Mouse (Mus musculus) C2C12 (cell line): ENCODE data around the gene 4930539E08Rik.

Experiments used
- CTCF ChIP-seq: IDR thresholded peaks from one replicate; pipeline ENCODE4 v1.5.1; 2011; ENCODE audit not compliant: control insufficient read depth, insufficient read depth, insufficient read length
- MYOD1 ChIP-seq: IDR thresholded peaks from one replicate; pipeline ENCODE4 v1.6.1; 2011; ENCODE audit warnings: low read depth; ENCODE audit not compliant: control insufficient read depth, insufficient read length

DNA sequence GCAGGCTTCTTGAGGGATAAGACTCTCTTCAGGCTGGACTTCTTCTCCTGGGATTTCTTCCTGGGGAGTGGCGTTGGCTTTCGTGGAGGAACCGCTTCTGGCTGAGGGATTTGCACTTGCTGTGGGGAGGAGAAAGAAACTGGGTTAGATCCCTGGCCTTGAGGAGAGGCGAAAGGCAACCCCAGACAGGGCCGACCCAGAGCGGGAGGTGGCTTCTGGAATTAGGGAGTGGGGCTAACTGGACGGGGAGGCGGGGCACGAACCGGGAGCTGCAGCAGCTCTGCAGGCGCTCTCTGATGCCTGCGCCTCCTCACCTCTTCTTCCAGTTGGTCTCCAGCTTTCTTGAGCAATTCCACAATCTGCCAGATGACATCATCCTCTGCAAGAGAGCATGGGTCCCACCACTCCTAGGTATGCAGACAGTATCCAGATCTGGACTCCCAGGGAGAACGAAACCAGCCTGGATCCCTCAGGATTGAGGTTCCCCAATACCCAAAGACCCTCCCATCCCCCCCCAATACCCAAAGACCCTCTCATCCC is 9.7 kb downstream of the 4930539E08Rik start:
- TF ChIP-seq MYOD1 (no peak), CTCF (no peak)
